Mouse (Mus musculus) spleen, adult 12 weeks (tissue): Measurements from ENCODE around the gene Phc2.
A peak's percentile ranks its signal among the peaks of the same experiment; 100 is the strongest.

Source experiments
- DNase-seq: peaks from one replicate; pipeline ENCODE4 v3.0.0; 2022; ENCODE audit warnings: low spot score

The Phc2 gene

GRCm38 (mm10) chr4:128692149-128692925 is 37.8 kb downstream of the Phc2 start:
- DNase-seq: no peak

DNA sequence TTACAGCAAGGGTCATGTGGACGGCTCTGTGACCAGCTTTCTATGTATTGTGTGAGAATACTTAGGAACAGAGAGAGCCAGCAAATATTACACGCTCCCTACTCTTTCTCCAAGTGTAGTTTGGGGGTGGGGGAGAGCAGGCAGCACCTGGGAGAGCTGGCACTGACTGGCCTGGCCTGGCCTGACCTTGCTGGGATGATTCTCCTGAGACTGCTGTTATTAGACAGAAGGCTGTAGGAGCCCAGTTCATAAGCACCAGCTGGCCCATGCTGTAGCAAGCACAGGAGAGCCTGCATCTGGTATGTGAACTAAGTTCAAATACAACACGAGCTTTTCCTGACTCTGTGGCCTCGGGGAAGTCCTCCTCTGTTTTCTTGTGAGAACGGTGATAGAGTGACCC is 38.7 kb downstream of the Phc2 start:
- no peak for DNase-seq

- DNase-seq: no peak
These were observed 39.8 kb downstream of the Phc2 start for GRCm38 (mm10) chr4:128694315-128694714.

- no peak for DNase-seq
These were observed 40.6 kb downstream of the Phc2 start for GRCm38 (mm10) chr4:128695149-128695548.

GRCm38 (mm10) chr4:128698011-128698861 is 43.7 kb downstream of the Phc2 start:
- DNase-seq: no peak

DNA sequence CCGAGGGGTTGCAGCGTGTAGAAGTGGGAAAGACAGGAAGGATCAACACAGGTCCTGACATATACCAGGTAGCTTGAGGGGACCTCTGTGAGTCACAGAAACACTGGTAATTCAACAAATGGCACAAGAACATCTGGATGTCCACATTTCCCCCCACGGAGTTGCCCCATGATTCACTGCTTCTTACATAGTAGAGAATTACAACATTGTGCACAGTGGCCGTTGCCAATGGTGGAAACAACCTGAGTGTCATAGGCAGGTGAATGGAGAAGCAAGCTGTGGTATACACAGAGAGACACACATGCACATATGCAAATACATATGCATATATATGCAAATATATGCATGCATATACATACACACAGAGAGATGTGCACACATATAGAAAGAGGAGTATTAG is 45.4 kb downstream of the Phc2 start:
- DNase-seq: no peak

DNA sequence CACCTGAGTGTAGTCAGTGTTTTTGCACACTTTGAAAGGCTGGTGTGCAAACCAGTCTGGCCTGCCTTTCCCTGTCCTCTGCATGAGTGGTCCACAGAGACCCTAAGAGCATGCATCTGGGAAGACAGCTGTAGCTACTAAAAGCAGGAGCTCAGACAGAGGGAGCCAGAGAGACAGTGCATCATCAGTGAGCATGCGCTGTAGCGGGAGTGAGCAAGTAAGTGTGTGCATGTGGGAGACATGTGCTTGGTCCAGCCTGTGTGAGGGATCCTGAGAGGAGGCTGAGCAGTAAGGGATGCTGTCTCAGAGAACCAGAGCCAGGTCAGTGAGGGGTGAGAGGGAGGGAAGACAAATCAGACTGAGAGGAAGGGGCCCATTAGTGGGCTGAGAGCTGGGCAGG is 46.0 kb downstream of the Phc2 start:
- DNase-seq: no peak

DNA sequence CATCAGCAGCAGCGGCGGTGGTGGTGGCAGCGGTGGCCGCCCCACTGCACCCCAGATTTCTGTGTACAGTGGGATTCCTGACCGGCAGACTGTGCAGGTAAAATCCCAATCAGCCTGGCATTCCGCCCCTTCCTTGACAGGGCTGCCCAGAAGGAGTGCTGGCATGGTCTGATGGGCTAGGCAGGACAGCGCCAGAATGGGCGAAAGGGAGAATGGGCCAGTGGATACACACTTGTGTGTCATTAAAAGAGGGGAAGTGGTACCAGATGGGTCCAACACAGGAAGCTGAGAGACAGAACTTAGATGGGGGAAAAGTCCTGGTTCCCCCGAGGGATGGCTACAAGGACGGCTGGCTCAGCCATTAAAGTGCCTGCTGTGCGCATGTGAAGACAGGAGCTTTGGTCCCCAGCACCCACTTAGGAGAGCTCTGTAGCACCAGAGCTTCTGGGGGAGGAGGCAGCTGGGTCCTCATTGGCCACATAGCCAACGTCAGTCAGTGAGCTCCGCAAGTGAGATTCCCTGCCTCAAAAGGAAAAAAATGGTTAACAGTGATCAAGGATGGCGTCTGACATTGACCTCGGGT is 50.7 kb downstream of the Phc2 start:
- no peak for DNase-seq

DNA sequence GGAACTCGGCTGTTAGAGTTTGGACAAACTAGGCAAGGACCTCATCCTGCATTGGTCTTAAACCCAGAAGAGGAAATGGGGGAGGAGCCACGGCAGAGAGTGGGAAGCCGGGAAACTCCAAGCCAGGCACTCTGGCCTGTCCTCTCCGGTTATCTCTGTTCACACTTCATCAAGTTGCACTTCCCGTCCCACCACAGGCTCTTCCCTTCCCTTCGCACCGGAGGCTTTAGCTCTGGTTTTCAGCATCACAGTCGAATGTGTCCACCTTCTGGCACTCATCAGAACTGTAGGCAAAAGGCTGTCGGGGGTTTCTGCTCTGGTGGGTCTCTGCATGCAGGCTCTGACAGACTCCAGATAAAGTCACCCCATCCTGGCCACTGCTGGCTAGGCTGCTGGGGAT is 52.1 kb downstream of the Phc2 start:
- no peak for DNase-seq

- no peak for DNase-seq
These were observed 52.9 kb downstream of the Phc2 start for GRCm38 (mm10) chr4:128707384-128707783.

- DNase-seq: peak; percentile 29
These were observed 54.7 kb downstream of the Phc2 start for GRCm38 (mm10) chr4:128709061-128709780.

DNA sequence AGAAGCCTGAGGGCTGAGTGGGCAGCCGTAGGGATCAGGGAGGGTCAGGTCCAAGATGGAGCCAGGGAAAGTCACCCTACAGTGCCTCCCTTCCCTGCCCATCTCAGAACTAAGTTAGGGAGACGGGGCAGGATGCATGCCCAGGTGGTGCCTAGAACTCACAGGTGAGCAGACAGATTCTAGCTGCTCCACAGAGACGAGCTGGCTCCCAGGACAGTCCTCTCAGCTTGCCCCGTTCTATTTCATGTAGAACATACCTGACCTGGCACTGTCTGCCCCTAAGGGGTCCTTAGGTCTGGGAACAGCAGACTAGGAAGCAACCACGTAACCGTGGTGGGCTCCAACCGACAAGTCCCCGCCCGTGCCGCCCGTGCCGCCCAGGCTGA is 55.3 kb downstream of the Phc2 start:
- no peak for DNase-seq

DNA sequence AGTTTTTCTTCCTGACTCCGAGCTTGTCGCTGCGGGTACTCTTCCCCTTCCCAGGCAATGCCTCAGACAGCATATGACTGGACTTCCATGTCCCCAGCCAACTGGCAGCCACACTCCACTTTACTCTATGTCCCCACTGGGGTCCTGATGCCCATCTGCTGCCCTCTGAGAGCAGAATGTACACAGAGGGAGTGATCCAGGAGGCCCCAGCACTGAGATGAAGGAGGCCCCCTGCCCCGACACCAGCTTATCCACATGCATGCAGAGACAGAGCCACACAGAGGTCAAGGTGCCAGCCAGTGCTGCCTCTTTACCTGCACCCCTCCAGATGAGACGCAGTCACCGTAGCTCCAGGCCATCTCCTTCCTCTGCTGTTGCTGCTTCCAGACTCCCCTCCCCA is 55.8 kb downstream of the Phc2 start:
- no peak for DNase-seq

DNA sequence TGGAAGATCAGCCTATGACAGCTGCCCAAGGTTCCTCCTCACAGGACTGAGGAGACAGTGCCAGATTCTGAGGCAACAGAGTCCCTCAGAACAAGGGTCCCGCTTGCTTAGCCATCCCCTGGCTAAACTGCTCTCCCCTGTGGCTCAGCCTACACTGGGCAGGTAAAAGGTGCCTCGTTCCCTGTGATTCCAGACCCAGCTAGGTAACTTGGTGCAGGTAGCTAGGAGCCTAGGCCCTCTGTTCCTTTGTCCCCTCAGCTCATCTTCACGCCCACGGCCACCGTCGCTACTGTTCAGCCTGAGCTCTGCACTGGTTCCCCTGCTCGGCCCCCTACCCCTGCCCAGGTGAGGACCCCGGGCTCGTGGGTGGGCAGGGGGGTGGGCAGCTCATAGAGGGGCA is 56.3 kb downstream of the Phc2 start:
- DNase-seq: no peak

DNA sequence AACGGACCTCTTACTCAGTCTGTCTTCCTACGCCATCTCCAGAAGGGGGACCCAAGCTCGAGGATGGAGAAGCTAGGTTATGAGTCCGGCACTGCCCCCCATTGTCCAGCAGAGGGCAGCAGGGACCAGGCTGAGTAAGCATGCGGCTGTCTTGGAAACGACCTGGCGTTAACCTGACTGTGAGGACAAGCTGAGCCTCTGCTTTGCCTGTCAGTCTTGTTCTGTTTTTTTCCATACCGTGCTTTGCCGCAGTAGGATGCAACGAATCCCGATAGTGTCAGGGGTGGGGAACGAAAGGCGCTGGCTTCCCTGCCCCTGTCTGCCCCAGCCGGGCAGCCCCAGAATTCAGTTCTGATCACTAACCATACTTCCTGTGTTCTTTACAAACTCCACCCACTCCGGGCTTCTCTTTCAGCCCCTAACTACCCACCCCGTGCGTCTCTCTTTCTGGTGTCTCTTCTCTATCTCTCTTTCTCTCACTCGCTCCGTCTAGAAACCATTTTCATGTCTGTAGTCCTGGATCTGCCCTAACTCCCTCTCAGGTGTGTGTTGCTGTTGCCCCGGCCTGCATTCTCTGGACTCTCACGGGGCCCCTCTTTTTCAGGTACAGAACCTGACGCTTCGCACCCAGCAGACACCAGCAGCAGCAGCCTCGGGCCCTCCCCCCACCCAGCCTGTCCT is 57.1 kb downstream of the Phc2 start:
- DNase-seq: peak; percentile 73

DNA sequence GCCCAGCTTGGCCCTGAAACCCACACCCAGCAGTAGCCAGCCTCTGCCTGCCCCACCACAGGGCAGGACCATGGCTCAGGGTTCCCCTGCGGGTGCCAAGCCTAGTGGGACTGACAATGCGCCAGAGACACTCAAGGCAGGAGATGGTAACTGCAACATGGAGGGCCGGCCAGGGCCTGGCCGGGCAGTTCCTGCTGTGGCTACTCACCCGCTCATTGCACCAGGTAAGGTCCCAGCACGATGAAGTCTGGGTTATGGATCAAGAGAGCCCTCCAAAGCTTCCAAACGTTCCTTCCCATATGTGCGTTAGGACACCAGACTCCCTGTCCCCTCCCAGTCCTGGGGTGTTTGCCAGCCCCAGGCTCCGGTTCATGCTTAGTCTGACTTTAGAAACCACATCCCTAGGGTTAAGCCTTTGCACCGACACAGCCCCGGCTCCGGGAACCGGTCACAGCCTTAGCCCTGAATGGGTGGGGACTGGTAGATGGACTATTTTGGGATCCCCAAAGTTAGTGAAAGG is 57.7 kb downstream of the Phc2 start:
- no peak for DNase-seq

DNA sequence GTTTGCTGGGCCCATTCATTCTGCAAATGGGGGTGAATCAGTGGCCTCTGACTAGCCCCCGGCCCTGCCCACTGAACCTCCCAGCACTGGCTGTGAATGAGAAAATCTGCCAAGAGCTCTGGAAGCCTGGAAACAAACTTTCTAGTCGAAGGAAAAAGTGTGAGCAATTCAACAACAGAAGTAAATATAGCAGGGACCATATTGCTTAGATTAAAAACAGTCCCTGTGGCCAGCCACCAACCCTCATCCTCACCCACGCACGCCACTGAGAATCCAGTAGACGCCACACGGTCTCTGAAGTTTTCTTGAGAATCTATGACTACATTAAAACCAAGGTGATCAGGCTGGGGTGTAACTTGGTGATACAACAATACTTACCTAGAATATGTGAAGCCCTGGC is 58.4 kb downstream of the Phc2 start:
- DNase-seq: no peak

DNA sequence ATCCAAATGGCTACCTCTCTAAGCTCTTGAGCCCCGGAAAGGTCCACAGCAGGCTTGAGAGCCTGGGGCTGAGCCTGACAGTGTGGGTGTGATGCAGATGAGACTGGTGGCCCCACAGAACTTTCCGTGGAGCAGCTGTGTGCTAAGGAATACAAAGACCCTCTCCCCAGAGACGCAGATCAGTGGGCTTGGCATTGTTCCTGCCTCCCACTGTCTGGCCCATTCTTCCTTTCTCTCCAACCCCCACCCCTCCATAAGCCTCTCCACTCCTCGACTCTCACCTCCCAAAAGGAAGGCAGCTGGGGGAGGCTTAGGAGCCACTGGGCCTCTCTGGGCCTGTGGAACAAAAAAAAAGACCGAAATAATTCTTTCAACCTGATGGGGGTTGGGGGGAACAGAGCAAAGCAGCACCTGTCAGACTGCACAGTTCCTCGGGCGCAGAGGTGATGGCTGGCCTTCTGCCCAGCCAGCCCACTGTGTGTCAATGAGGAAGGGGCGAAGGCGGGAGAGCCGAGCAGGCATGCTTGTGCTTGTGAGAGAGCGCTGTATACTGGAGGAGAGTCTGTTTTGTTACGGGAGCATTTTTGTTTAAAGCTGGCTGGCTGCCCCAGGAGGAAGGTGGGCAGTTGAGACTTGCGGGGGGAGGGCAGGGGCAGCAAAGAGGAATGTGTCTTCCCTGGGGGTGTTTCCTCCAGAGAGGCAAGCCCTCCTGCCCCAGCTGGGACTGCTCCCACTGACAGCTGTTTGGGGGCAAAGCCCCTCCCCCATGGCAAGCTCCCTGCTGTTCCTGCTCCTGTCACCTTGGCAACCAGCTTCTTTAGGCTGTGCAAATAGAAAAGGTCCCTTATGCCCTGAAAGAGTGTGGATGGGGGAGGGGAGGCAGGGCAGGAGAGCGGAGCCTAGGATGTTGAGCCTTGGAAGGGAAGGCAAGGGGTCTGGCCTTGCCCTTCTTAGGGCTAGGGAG is 61.0 kb downstream of the Phc2 start:
- no peak for DNase-seq

DNA sequence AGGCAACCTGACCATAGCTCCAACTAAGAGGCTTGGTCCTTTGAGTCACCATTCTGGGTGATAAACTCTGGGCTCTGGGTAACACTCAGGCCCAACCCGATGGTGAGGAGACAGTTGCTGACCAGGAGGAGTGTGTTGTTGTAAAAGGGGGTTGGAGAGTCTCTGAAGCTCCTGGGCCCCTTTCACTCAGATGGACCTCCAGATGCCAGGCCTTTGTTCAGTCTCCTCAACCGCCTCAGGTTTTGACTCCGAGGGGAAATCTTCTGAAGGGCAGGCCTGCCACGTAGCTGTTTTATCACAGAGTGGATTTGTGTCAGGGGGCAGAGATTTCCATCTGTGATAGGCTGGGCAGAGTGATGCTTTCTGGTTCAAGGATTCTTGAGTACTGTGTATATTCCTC is 61.8 kb downstream of the Phc2 start:
- no peak for DNase-seq

GRCm38 (mm10) chr4:128716731-128717130 is 62.2 kb downstream of the Phc2 start:
- DNase-seq: no peak
